Mouse (Mus musculus) small intestine, adult 2 months (tissue): ENCODE measurements around the gene Mypop.

Experiments
- CTCF ChIP-seq: fragments of 200-500 bp; IDR thresholded peaks from 2 replicates; pipeline ENCODE4 v1.5.1; 2012; ENCODE audit warnings: low read depth, mild to moderate bottlenecking, control low read depth, inconsistent platforms, low read length, moderate library complexity, mixed read lengths; ENCODE audit not compliant: insufficient replicate concordance, insufficient read length; ENCODE audit errors: extremely low read depth
- POLR2A ChIP-seq: fragments of 200-500 bp; IDR thresholded peaks from 2 replicates; pipeline ENCODE4 v1.6.1; 2012; ENCODE audit warnings: low read depth, mild to moderate bottlenecking, control low read depth, inconsistent platforms, low read length, moderate library complexity

DNA sequence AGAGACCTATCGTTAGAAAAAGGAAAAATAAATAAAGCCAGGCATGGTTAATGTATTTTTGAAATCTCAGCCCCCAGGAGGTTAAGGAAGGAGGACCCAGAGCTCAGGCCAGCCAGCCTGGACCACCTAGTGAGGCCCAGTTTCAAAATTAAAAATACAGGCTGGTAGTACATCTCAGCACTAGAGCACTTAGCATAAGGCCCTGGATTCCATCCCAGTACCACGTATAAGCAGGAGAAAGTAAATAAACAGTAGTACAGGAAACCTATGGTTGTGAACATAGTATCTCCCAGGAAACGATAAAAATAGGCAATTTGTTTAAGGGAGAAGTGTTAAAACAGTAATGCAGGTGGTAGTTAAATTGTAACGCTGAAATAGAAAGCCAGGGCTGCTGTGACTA lies 11.1 kb downstream of the Mypop start:
- TF ChIP-seq CTCF (no peak), POLR2A (no peak)
